Mouse (Mus musculus): Measurements from ENCODE around the gene Grip1. TPM values are rescaled to one million over a fixed set of nuclear protein-coding genes. Genes with fewer than 3 reads are reported as not detected.

Grip1 gene
- polyA plus RNA-seq (2015; fragmentation: Nextera tagmentation; extraction: Ambion mirVana), result 0.50 and 0.55 TPM in 2 replicates

GRCm38 (mm10) chr10:119453431-119454105, at the start of gene Grip1:
Gene Grip1 (plus strand): TSS chr10:119453830.
- Histone ChIP-seq H3K36me3 (ENCODE audit: control insufficient read depth, insufficient read depth) (no peaks in the 10 kb centered on the region), H3K27ac (ENCODE audit: low read length) (no peak within 1 kb of the TSS), H3K9me3 (replicated peaks; ENCODE audit: control insufficient read depth, low read length) (no peaks in the 10 kb centered on the region), H3K4me1 (ENCODE audit: control insufficient read depth, low read depth, low read length) (no peaks in the 10 kb centered on the region), H3K9ac (ENCODE audit: low read depth, low read length) (peak within 1 kb of the TSS; percentile 39; the same call in 1 of the 2 replicates), H3K4me3 (ENCODE audit: low read depth, low read length) (peak within 1 kb of the TSS; percentile 60), H3K4me2 (ENCODE audit: low read depth, low read length) (peak within 1 kb of the TSS; percentile 59), H3K27me3 (ENCODE audit: control insufficient read depth, insufficient read depth, low read depth, low read length) (peaks cover 30% of the 10 kb centered on the region)
- peak; percentile 66 for ATAC-seq (ENCODE audit: low read depth)
- WGBS (ENCODE audit: insufficient replicate concordance), result under 1% methylated on average over 70 of the region's 84 CpGs

- no peak for ATAC-seq (ENCODE audit: low read depth)
- no peaks in the 10 kb centered on the region for H3K36me3 ChIP-seq (ENCODE audit: control insufficient read depth, insufficient read depth)
- no peaks in the 10 kb centered on the region for H3K4me1 ChIP-seq (ENCODE audit: control insufficient read depth, low read depth, low read length)
- no peaks in the 10 kb centered on the region for H3K9me3 ChIP-seq (replicated peaks; ENCODE audit: control insufficient read depth, low read length)
- WGBS (ENCODE audit: insufficient replicate concordance), result 88% methylated on average over 9 of the region's 9 CpGs
- H3K4me3 ChIP-seq (ENCODE audit: low read depth, low read length), result no peak overlapping the region
- no peaks in the 10 kb centered on the region for H3K27me3 ChIP-seq (ENCODE audit: control insufficient read depth, insufficient read depth, low read depth, low read length)
- no peak overlapping the region for H3K27ac ChIP-seq (ENCODE audit: low read length)
- no peak overlapping the region for H3K4me2 ChIP-seq (ENCODE audit: low read depth, low read length)
- H3K9ac ChIP-seq (ENCODE audit: low read depth, low read length), result no peak overlapping the region
Measured at GRCm38 (mm10) chr10:119405103-119405502, 48.5 kb upstream of the Grip1 start.

GRCm38 (mm10) chr10:119405612-119406011, 48.0 kb upstream of the Grip1 start:
- no peaks in the 10 kb centered on the region for H3K36me3 ChIP-seq (ENCODE audit: control insufficient read depth, insufficient read depth)
- WGBS (ENCODE audit: insufficient replicate concordance), result 41% methylated on average over 1 of the region's 1 CpGs

GRCm38 (mm10) chr10:119408327-119408726, 45.3 kb upstream of the Grip1 start:
- Histone ChIP-seq H3K4me1 (ENCODE audit: control insufficient read depth, low read depth, low read length) (no peaks in the 10 kb centered on the region), H3K4me3 (ENCODE audit: low read depth, low read length) (no peak overlapping the region), H3K9me3 (replicated peaks; ENCODE audit: control insufficient read depth, low read length) (no peaks in the 10 kb centered on the region), H3K9ac (ENCODE audit: low read depth, low read length) (no peak overlapping the region), H3K27me3 (ENCODE audit: control insufficient read depth, insufficient read depth, low read depth, low read length) (no peaks in the 10 kb centered on the region), H3K27ac (ENCODE audit: low read length) (no peak overlapping the region), H3K4me2 (ENCODE audit: low read depth, low read length) (no peak overlapping the region), H3K36me3 (ENCODE audit: control insufficient read depth, insufficient read depth) (no peaks in the 10 kb centered on the region)
- no peak for ATAC-seq (ENCODE audit: low read depth)
- 8% methylated on average over 6 of the region's 6 CpGs for WGBS (ENCODE audit: insufficient replicate concordance)

More at GRCm38 (mm10) chr10:119405612-119406011, 48.0 kb upstream of the Grip1 start:
- H3K4me1 ChIP-seq (ENCODE audit: control insufficient read depth, low read depth, low read length), result no peaks in the 10 kb centered on the region
- H3K4me2 ChIP-seq (ENCODE audit: low read depth, low read length), result no peak overlapping the region
- ATAC-seq (ENCODE audit: low read depth), result no peak
- H3K4me3 ChIP-seq (ENCODE audit: low read depth, low read length), result no peak overlapping the region
- H3K27me3 ChIP-seq (ENCODE audit: control insufficient read depth, insufficient read depth, low read depth, low read length), result no peaks in the 10 kb centered on the region
- no peak overlapping the region for H3K9ac ChIP-seq (ENCODE audit: low read depth, low read length)
- no peak overlapping the region for H3K27ac ChIP-seq (ENCODE audit: low read length)
- no peaks in the 10 kb centered on the region for H3K9me3 ChIP-seq (replicated peaks; ENCODE audit: control insufficient read depth, low read length)

DNA sequence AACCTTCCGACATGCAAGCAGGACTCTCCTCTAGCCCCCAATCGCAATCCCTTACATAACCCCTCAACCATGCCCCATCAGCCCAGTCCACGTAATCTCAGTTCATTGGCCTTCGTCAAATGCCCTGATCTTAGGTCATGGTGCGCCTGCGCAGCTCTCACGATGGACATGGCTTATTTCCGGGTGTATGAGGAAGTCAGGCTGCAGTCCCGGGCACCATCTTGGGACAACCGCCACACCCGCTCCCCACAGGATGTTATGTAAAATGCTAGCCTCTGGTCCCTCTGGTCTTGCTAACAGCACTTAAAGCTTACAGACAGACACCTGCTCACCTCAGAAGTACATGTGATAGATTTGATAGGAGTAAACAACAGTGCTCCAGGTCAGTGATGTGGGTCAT, 40.4 kb upstream of the Grip1 start:
- no peak overlapping the region for H3K9ac ChIP-seq (ENCODE audit: low read depth, low read length)
- H3K27ac ChIP-seq (ENCODE audit: low read length), result no peak overlapping the region
- ATAC-seq (ENCODE audit: low read depth), result no peak
- H3K4me2 ChIP-seq (ENCODE audit: low read depth, low read length), result no peak overlapping the region
- no peaks in the 10 kb centered on the region for H3K36me3 ChIP-seq (ENCODE audit: control insufficient read depth, insufficient read depth)
- H3K4me1 ChIP-seq (ENCODE audit: control insufficient read depth, low read depth, low read length), result no peaks in the 10 kb centered on the region
- H3K9me3 ChIP-seq (replicated peaks; ENCODE audit: control insufficient read depth, low read length), result no peaks in the 10 kb centered on the region
- H3K4me3 ChIP-seq (ENCODE audit: low read depth, low read length), result no peak overlapping the region
- 75% methylated on average over 11 of the region's 11 CpGs for WGBS (ENCODE audit: insufficient replicate concordance)
- no peaks in the 10 kb centered on the region for H3K27me3 ChIP-seq (ENCODE audit: control insufficient read depth, insufficient read depth, low read depth, low read length)

GRCm38 (mm10) chr10:119415106-119415505, 38.5 kb upstream of the Grip1 start:
- H3K4me2 ChIP-seq (ENCODE audit: low read depth, low read length), result no peak overlapping the region
- no peaks in the 10 kb centered on the region for H3K4me1 ChIP-seq (ENCODE audit: control insufficient read depth, low read depth, low read length)
- WGBS (ENCODE audit: insufficient replicate concordance), result 51% methylated on average over 4 of the region's 4 CpGs
- H3K4me3 ChIP-seq (ENCODE audit: low read depth, low read length), result no peak overlapping the region
- no peak overlapping the region for H3K27ac ChIP-seq (ENCODE audit: low read length)
- no peak for ATAC-seq (ENCODE audit: low read depth)
- no peaks in the 10 kb centered on the region for H3K36me3 ChIP-seq (ENCODE audit: control insufficient read depth, insufficient read depth)
- H3K9ac ChIP-seq (ENCODE audit: low read depth, low read length), result no peak overlapping the region
- no peaks in the 10 kb centered on the region for H3K9me3 ChIP-seq (replicated peaks; ENCODE audit: control insufficient read depth, low read length)
- H3K27me3 ChIP-seq (ENCODE audit: control insufficient read depth, insufficient read depth, low read depth, low read length), result no peaks in the 10 kb centered on the region

DNA sequence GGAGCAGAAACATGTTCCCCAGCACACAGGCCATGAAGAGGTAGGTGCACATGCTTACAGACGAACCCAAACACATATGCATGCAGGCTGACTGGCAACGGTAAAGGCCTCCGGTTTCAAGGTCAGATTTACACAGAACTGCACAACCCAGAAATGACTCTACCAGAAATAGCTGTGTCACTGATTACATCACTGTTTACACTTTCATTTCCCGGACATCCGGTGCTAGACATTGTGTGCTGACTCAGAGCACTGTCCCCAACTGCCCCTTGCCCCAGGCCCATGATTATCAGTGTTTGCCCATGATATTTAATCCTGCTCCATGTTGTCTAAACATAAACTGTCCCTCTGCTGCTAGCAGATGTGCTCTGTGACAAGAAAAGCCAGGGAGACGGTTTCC, 32.2 kb upstream of the Grip1 start:
- Histone ChIP-seq H3K36me3 (ENCODE audit: control insufficient read depth, insufficient read depth) (no peaks in the 10 kb centered on the region), H3K4me3 (ENCODE audit: low read depth, low read length) (no peak overlapping the region), H3K27ac (ENCODE audit: low read length) (no peak overlapping the region), H3K9me3 (replicated peaks; ENCODE audit: control insufficient read depth, low read length) (no peaks in the 10 kb centered on the region), H3K4me2 (ENCODE audit: low read depth, low read length) (no peak overlapping the region), H3K4me1 (ENCODE audit: control insufficient read depth, low read depth, low read length) (no peaks in the 10 kb centered on the region), H3K9ac (ENCODE audit: low read depth, low read length) (no peak overlapping the region), H3K27me3 (ENCODE audit: control insufficient read depth, insufficient read depth, low read depth, low read length) (no peaks in the 10 kb centered on the region)
- WGBS (ENCODE audit: insufficient replicate concordance), result 24% methylated on average over 6 of the region's 6 CpGs
- peak; percentile 74 for ATAC-seq (ENCODE audit: low read depth)

DNA sequence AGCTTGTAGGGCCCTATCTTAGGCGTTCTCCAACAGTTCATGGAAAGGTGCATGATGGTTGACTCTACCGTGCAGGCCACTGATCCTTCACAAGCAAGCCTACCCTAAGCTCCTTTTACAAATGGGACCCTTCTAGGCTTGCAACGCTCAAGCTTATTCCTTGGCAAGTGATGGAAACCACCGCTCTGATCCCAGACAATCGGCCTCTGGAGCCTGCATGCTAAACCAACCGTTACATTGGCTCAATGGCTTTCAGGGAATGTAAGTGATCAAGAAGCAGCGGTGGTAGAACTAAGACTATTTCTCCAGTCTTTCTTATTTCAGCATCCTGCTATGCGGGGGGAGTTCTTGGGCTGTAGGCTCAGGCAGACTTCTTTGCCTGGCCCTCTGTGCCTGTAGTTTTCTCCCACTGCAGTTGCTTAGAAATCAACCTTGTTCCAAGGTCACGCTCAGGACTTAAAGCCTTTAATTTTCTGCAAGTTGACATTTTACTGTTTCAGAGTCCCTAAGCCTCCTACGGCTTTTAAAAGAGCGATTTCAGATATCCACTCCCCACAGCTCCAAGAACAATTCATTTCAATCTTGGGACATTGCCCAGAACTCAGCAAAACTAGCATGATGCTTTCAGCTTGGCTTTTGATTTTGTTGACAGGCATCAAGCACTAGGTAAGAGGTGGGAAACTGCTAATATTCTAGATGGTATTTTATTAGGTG, 29.7 kb upstream of the Grip1 start:
- Histone ChIP-seq H3K36me3 (ENCODE audit: control insufficient read depth, insufficient read depth) (no peaks in the 10 kb centered on the region), H3K9ac (ENCODE audit: low read depth, low read length) (no peak overlapping the region), H3K27me3 (ENCODE audit: control insufficient read depth, insufficient read depth, low read depth, low read length) (no peaks in the 10 kb centered on the region), H3K4me3 (ENCODE audit: low read depth, low read length) (no peak overlapping the region), H3K27ac (ENCODE audit: low read length) (no peak overlapping the region), H3K4me2 (ENCODE audit: low read depth, low read length) (no peak overlapping the region), H3K4me1 (ENCODE audit: control insufficient read depth, low read depth, low read length) (no peaks in the 10 kb centered on the region), H3K9me3 (replicated peaks; ENCODE audit: control insufficient read depth, low read length) (no peaks in the 10 kb centered on the region)
- no peak for ATAC-seq (ENCODE audit: low read depth)
- WGBS (ENCODE audit: insufficient replicate concordance), result 73% methylated on average over 11 of the region's 11 CpGs

GRCm38 (mm10) chr10:119427653-119428052, 26.0 kb upstream of the Grip1 start:
- H3K27me3 ChIP-seq (ENCODE audit: control insufficient read depth, insufficient read depth, low read depth, low read length), result no peaks in the 10 kb centered on the region
- H3K4me2 ChIP-seq (ENCODE audit: low read depth, low read length), result 0 out of 2 replicates have a peak overlapping the region, but pooled peaks have one; percentile 1
- no peaks in the 10 kb centered on the region for H3K9me3 ChIP-seq (replicated peaks; ENCODE audit: control insufficient read depth, low read length)
- no peak overlapping the region for H3K9ac ChIP-seq (ENCODE audit: low read depth, low read length)
- no peaks in the 10 kb centered on the region for H3K36me3 ChIP-seq (ENCODE audit: control insufficient read depth, insufficient read depth)
- H3K27ac ChIP-seq (ENCODE audit: low read length), result no peak overlapping the region
- no peak overlapping the region for H3K4me3 ChIP-seq (ENCODE audit: low read depth, low read length)
- WGBS (ENCODE audit: insufficient replicate concordance), result 52% methylated on average over 7 of the region's 7 CpGs
- ATAC-seq (ENCODE audit: low read depth), result peak; percentile 72; the same call in 1 of the 2 replicates
- no peaks in the 10 kb centered on the region for H3K4me1 ChIP-seq (ENCODE audit: control insufficient read depth, low read depth, low read length)

All from liver, embryonic 16.5 days (tissue).